8 mouse cellular contexts compared by ENCODE assay signal in genomic region chrX:162025210-162025953, GRCm38 (mm10).
A peak's percentile ranks its signal among the peaks of the same experiment; 100 is the strongest.
DNase-seq lines count a peak whose midpoint lies in the region; ATAC-seq and TF ChIP-seq lines count a peak whose summit lies in the region.

No protein-coding gene starts in this region.

- H3K36me3 ChIP-seq in heart, embryonic 10.5 days = no peaks in the 10 kb centered on the region
- H3K36me3 ChIP-seq in lung, embryonic 14.5 days (ENCODE audit: insufficient read depth) = no peaks in the 10 kb centered on the region

- no peak overlapping the region for H3K9ac ChIP-seq in lung, embryonic 14.5 days

- DNase-seq in cerebellum, postnatal 10 days = peak; percentile 45 to 69
- DNase-seq in cerebellum, adult 11 months = no peak
- DNase-seq in embryo, embryonic 10 days (ENCODE audit: low spot score) = peak; percentile 61
- peak; percentile 77 for DNase-seq in heart, embryonic 10.5 days (ENCODE audit: low spot score)
- peak; percentile 55 to 56 for DNase-seq in kidney, adult 8-10 months
- DNase-seq in lung, embryonic 14.5 days = peak; percentile 66
- peak; percentile 17 for DNase-seq in ovary, postnatal 14 days (ENCODE audit: low spot score)
- DNase-seq in thymus, postnatal 4 days = peak; percentile 73

- peak; percentile 66; the same call in 1 of the 2 replicates for ATAC-seq in lung, embryonic 14.5 days (ENCODE audit: insufficient read depth)

- H3K4me2 ChIP-seq in lung, embryonic 14.5 days = no peak overlapping the region

- peaks cover 27% of the 10 kb centered on the region; the same call in 1 of the 2 replicates for H3K27me3 ChIP-seq in heart, embryonic 10.5 days (ENCODE audit: insufficient read depth, poor library complexity, severe bottlenecking)
- H3K27me3 ChIP-seq in lung, embryonic 14.5 days (ENCODE audit: insufficient read depth, low read length) = no peaks in the 10 kb centered on the region

- no peak for TF ChIP-seq CTCF in lung, embryonic 14.5 days (IDR thresholded peaks at IDR 0.05; ENCODE audit: low read depth)

- 31% methylated on average over 13 of the region's 13 CpGs for WGBS in heart, embryonic 10.5 days
- 38% methylated on average over 13 of the region's 13 CpGs for WGBS in lung, embryonic 14.5 days

- no peaks in the 10 kb centered on the region for H3K9me3 ChIP-seq in heart, embryonic 10.5 days
- no peaks in the 10 kb centered on the region for H3K9me3 ChIP-seq in lung, embryonic 14.5 days (ENCODE audit: low read depth, low read length)

- H3K4me1 ChIP-seq in heart, embryonic 10.5 days = peaks cover 4% of the 10 kb centered on the region; the same call in 1 of the 2 replicates
- no peaks in the 10 kb centered on the region for H3K4me1 ChIP-seq in lung, embryonic 14.5 days (ENCODE audit: insufficient read depth)

- peak overlapping the region; percentile 31; the same call in 1 of the 2 replicates for H3K4me3 ChIP-seq in heart, embryonic 10.5 days
- no peak overlapping the region for H3K4me3 ChIP-seq in lung, embryonic 14.5 days (ENCODE audit: low read depth, low read length)

- no peak overlapping the region for H3K27ac ChIP-seq in heart, embryonic 10.5 days
- no peak overlapping the region for H3K27ac ChIP-seq in lung, embryonic 14.5 days (ENCODE audit: low read depth)
